Mouse (Mus musculus): ENCODE data around the gene Fli1.

Fli1 gene

DNA sequence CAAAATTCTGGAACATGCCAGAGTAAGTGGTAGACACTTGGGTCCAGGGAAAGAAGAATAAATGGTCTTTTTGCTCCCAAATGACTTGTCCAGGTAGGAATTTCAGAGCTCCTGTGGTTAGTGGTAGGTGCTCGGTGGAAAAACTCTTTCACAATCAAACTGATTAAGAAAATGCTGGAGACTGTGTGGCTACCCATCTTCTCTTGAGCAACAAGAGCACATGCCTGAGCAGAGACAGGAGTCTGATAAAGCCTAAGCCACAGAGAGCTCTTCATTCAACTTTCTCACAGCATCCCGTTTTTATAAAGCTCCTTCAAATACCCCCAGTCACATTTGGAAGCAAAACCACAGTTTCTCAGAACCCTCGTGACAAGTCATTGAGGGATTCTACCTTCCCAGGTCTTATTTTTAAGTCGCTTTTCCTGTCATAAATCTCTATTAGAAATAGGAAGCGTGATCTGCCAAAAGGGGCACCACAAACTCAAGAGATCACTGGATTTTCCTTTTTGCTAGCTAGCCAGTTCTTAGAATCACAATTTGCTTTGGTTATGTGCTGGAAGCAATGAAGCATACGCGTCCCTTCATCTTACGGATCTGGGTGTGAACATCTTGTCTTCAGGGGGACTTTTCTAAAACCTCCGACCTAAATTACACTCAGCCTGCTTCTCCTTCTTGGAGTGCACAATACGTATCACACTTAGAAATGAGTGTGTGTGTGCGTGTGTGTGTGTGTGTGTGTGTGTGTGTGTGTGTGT lies 40.2 kb downstream of the Fli1 start:
- no peak for DNase-seq (ENCODE audit: low read depth, low spot score)

DNA sequence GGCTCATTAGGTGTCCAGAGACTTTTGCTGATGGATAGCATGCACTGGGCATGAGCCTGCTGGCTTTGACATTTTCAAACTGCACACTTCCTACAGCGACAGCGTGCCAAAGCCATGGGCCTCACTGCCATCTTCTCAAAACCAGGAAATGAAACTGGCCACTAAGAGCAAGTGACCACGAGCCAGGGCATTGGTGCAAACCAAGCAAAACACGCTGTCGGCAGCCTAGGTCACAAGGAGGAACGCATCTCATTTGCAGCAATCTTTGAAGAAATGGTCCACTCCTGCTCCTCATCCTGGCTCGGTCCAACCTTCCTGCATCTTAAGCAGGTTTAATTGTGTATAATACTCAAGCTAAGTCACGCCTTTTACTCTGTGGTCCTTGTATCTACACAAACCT lies 41.8 kb downstream of the Fli1 start:
- DNase-seq (ENCODE audit: low read depth, low spot score) = no peak

DNA sequence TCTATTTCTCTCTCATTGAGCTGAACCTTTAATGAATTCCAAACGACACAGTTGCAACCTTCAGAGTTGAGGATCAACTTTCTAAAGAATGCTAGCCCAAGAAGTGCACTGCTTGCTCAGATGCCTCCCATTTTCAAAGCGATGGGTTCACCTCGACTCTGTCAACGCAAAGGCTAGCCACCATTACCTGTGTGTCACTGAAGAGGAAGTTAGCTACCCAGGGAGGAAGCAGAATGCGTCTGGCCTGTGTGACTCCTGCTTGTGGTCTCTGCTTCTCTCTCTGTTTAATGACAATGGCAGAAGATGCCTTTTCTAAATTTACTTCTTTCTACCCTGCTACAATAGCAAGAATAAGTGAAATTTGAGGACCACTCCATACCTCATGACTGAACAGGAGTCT lies 42.6 kb downstream of the Fli1 start:
- DNase-seq (ENCODE audit: low read depth, low spot score) = no peak

DNA sequence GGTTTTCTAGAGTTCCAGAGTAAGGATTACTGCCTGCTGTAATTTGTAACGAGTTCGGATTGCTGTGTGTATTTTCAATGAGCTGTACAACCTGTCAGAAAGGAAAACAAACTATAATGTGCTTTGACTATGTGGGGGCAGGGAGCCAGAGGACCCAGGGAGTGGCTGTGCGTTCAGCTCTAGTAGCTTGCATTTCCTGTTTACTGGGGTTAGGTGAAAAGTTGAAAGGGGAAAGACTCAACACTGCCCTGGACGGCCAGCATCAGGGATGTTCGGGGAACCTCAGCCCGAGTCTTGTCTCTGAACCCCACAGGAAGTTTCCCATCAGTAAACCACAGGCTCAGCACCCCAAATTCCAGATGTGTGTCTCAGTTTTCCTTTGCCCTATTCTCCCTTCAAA lies 43.2 kb downstream of the Fli1 start:
- DNase-seq (ENCODE audit: low read depth, low spot score) = no peak

DNA sequence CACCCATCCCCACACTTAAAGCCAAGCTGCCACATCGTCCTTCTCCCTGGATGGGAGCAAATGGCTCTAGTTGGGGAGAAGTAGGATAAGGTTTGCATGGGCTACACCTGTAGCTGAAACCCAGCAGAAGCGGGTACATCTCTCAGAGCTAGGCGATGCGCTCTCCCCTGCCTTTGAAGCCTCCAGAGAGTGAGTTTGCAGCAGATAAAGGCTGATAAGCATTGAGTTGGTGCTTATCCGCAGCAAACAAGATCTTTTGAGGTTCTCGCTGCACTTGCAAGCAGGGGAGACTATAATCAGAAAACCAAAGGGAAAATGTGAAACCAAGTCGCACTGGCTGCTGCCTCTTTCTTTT lies 47.0 kb downstream of the Fli1 start:
- DNase-seq (ENCODE audit: low read depth, low spot score) = no peak

DNA sequence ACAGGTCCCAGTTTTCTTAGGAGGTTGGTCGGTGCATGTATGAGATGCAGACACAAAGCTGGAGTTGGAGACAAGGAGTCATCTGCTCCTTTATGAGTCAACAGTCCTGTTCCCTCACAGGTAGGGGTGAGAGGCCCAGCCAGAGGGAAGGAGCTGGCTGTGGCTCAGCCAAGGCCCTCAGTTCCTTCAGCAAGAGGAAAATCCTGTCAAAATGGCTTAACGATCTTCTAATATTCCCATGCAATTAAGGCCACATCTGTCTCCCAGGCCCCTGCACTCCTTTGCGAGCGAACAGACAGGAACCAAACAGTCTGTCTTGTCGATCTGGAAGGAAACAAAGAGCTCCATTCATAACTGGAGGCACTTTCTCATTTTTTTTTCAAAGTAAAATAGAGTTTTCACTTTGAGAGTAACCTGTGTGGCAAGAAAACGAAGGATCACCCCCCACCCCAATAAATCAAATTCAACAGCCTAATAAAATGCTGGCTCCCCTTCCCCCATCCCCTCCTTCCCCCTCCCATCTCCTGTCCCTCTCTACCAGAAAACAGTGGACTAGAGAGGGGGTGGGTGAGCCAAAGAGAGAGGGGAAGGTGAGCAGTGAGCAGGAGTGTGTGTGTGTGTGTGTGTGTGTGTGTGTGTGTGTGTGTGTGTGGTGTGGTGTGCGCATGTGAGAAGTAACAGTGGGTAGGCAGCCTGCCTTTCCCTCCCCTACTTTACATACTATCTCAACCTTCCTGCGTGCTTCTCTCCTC lies 47.6 kb downstream of the Fli1 start:
- DNase-seq (ENCODE audit: low read depth, low spot score) = peak; percentile 51

DNA sequence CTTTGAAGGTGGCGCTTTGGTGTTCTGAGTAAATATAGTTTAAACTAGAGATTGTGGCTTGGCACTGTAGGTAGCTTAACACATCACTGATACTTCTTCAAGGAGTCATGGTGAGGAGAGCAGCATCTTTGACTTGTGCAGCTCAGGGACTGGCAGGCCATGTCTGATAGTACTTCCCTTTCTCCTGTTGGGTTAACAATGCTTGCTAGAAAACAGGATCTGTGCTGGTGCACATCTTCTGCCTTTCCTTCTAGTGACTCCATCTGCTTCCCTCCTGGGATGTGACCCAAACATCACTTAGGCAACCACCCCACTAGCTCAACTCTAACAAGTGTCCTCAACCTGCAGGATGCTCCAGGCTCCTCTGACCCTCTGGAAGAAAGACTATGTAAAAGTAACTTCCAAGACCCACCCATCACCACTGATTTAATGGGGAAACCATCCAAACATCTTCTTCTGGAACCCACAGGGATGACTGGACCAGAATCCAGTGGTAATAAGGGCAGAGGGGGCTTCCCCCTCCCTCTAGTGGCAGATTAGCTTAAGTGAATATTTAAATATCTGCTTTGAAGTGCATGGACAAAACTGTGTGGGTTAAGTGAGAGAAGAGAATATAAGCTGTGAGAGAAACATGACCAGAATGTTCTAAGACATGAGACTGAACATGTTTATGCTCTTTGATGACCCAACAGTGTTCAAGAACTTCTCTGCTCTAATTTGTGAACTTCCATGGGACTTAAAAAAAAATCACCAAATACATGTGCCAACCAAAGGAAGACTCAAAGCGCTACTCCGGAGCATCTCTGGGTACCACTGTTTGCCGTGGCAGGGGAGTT lies 48.9 kb downstream of the Fli1 start:
- no peak for DNase-seq (ENCODE audit: low read depth, low spot score)

DNA sequence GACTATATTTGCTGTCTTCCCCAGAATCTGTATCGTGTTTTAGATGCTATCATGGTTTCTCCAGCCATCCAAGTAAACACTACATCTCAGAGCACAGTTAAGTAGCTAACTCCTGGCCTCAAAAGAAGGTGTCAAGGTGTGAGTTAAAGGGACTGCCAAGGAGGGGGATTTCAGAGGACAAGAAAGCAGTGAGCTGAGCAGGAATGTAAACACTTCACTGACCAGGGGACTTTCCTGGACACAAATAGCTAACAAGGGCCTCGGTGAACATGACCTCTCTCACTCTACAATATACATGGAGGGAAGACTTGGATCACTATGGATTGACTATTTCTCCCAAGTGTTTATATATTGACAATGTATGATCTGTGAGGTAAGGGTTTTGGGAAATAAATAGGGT lies 49.9 kb downstream of the Fli1 start:
- no peak for DNase-seq (ENCODE audit: low read depth, low spot score)

DNA sequence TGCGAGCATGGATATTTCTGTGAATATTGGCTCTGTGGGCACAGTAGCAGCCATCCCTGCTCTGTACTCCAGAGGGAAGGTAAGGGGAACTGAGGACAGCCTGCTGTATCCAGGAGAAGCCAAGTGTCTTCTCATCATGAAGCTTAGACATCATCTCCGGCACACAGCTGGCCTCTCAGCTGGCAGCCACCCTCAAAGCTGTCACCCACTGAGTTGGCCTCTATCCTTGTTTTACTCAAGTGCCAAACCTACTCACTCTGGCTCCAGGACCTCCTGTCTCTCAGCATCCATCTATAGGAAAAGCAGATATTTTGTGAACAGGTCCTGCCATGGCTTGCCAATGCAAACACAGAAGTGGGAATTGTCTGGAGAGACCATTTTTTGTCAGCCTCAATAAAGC lies 51.2 kb downstream of the Fli1 start:
- DNase-seq (ENCODE audit: low read depth, low spot score) = no peak

DNA sequence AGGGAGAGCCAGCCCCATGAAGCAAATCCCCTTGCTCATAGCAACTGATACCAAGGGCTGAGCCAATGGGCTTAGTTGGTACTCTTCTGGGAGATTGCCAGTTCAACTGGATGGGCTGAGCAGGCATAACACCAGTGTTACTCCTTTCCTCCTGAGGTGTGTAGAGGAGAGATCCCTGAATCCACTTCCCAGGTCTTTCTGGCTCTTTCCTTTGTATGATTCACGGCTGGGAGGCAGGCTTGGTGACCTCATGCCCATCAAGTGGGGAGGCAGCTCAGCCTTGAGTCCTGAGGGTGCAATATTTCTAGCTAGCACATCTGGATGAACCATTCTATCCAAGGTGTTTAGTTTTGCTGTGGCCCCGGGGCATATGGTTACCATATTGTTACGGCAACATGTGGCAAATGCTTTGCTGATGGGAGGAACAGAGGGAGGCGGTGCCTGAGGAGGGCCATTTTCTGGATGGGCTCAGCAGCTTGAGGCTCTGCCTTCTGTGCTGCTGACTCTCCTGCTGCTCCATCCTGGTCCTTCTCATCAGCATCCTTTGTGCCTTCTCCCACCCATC lies 52.8 kb downstream of the Fli1 start:
- peak; percentile 43 for DNase-seq (ENCODE audit: low read depth, low spot score)

DNA sequence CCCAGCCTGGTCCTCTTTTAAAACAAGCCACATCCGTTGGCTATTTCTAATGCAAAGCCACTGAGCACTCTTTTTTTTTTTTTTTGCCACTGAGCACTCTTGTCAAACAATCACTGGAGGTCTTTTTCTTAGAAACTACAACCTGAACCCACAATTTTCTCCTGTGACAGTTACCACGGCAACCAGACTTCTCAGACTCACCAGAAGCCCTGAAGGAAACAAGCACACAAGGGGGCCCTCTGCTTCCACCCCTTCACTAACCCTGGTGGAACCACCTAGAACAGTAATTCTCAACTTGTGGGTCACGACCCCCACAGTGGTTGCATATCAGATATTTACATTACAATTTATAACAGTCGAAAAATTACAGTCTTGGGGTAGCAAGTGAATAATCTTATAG lies 53.3 kb downstream of the Fli1 start:
- no peak for DNase-seq (ENCODE audit: low read depth, low spot score)

DNA sequence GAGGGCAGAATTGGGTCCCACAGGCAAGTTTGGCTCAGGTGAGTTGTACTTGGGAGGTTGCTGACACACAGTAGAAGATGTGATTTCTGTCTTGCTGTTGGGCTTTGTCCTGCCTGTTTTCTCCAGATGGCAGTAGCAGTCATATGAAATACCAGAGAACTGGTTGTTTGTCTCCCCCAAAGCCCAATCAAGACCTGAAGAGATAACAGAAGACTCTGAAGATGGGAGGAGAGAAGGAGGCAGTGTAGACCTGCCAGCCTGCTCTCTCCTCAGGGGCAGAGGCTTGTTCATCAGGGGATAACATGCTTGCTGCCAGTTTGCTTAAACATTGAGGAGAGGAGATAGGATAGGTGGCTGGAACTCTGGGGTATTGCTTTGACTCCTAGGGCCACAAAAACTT lies 54.0 kb downstream of the Fli1 start:
- no peak for DNase-seq (ENCODE audit: low read depth, low spot score)

DNA sequence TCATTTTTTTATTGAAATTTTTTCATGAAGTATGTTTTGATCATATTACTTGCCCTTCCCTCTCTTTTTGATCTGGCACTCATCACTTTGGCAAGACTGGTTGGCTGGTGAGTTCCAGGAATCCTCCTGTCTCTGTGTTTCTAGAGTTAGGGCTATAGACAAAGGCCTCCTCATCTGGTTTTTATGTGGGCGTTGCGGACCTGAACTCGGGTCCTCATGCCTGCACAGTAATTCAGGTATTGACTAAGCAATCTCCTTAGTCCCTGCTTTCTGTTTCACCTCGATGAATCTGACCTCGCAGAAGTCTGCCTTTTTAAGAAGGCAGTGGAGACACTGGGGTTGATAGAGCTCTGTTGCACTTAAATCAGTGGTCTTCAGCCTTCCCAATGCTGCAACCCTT lies 54.8 kb downstream of the Fli1 start:
- DNase-seq (ENCODE audit: low read depth, low spot score) = no peak

DNA sequence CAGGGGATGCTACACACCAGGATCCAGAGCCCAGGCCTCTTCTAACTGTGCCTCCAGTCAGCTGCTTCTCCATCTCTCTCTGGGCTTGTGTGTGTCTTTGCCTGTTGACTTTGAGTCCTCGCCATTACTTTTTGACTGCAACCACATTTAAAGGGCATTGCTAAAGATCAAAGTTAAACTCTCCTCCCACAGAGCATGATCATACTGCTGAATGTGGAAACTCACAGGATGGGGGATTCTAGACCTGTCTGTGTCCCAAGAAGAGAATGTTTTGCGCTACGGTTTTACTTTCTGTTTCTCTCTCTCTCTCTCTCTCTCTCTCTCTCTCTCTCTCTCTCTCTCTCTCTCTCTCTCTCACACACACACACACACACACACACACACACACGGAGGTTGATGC lies 55.3 kb downstream of the Fli1 start:
- DNase-seq (ENCODE audit: low read depth, low spot score) = no peak

DNA sequence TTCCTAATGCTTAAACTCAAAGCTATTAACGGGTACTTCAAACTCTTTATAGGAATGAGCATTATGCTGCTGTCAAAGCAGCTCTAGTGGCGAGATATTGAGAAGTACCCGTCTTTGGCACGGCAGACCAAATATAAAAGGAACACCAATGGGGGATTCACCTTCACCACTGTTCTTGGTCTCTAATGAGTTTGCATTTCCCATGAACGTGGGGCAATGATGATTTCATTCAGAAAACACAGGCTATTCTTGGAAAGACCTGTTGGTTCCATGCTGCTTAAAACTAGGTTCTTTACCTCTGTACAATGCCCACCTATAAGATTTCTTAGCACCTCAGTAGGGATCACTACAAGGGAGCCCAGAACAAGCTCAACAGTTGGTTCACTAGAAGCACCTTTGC lies 62.2 kb downstream of the Fli1 start:
- no peak for DNase-seq (ENCODE audit: low read depth, low spot score)

DNA sequence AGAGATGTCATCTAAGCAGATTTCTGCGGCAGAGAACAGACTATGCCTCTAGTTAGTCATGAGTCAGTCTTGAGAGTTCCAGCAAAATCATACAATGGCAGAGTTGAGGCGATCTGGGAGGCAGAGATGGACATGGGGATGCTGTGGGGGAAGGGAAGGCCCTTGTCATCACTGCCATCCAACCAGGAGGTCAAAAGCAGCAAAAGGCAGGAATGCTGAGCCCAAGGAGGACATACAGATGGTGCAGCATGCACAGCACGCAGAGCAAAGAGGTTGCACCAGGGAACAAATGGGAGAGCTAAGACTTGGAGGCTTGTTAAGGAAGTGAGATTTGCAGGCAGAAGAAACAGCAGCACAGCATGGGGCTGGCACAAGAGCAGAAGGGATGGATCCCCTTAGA lies 63.9 kb downstream of the Fli1 start:
- DNase-seq (ENCODE audit: low read depth, low spot score) = no peak

DNA sequence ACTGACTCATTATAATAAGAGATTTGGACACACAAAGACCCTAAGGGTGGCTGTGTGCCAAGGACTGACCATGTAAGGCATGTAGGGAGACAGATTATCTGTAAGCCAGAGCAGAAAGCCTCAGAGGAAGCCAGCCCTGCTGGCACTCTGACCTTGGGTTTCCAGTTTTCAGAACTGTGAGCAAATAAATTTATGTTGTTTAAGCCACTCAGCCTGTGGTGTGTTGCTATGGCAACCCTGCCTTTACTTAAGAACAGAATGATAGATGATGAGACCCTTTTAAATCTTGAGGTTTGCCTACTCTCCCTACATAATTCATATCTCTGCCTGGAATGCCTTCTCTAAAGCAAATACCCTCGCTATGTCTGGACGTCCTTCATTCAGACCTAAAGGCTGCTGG lies 64.6 kb downstream of the Fli1 start:
- DNase-seq (ENCODE audit: low read depth, low spot score) = peak; percentile 27

DNA sequence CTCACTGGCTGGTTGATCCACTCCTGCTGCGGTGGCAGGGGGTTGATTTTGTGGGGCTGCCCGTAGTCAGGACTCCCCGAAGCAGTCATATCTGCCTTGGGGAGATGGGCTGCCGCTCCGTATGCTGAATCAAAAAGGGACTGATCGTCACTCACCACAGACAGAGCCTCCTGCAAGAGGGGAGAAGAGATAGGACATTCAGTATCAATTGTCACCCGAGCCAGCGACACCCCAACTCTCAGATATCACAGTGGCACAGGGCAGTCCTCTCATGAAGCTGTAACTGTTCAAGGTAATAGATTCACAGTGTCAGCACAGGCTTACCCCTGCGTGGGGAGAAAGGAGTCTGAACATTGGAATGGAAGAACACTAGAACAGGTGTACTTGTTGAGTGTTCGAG lies 66.1 kb downstream of the Fli1 start:
- no peak for DNase-seq (ENCODE audit: low read depth, low spot score)

DNA sequence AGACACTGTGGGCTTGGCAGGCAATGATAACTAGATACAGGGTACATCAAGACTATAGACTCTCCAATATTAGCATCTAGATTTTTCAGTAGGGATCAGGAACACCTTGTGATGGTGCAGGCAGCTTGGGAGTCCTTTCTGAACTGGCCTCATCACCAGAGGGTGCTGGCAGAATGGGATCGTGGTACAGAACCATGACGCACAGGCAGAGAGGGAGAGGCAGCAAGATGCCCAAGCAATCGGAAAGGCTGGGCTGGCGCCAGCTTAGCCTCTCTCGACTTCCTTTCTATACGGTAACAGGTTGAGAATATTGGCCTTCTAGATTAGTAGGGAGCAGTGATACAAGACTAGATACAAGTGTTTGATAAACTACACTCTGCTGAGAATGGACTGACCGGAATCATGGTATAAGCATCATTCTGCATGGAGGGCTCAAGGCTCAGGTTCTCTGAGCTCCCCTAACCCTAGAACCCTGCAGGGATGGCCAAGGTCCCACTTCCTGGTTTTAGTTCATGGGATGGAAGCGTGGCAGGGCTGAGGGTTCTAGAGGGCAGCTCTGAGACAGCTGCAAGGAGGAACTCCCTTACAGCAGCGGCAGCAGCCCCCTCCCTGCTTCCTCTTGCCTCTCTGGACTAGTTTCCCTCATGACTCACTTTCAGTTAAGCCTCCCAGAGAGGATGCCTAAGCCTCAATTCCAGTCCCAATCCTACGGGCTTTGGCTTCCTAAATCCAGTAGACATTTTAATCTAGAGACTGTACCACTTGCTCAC lies 67.9 kb downstream of the Fli1 start:
- no peak for DNase-seq (ENCODE audit: low read depth, low spot score)

DNA sequence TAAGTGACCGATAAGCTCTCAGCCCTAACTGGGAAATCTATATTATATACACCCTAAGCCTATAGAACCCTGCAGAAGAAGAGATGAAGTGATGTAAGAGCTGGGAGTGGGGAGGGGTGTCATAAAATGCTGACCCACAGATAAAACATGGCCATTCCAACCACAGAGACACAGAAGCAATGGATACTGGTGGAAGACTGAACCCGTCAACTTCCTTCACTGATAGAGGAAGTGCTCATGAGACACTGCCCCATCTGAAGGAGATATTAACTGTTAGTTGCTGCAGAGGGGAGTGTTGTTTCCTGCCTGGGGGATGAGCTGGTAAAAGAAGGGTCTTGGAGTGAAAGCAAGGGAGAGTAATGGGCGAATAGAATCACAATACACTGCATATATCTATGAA lies 70.3 kb downstream of the Fli1 start:
- DNase-seq (ENCODE audit: low read depth, low spot score) = no peak

DNA sequence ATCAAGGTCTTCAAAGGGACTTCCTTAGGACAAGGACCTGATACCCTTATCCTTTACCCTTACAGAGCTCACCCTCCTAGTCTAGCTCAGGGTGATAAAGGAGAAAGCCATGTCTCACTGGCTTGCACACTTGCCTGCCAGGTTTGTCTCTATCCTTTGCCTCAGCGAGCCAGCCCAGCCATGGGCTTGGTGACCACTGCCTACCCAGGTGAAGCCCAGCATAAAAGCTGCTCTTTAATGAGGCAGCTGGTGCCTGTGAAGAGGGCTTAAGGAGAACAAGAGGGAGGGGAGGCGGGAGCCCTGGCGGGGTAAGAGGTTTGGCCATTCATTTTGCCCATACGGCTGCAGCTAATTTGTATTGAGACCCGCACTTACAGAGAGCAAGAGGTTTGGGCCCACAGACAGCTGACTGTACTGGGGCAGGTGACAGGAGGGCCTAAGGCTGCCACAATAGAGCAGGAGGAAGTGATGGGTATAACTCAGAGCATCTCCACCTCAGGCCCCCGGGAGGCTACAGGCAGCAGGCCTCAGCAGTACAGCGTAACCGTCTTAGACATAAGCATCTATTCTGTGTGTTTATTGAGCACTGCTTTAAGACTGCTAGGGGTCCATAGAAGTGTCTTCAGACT lies 73.4 kb downstream of the Fli1 start:
- DNase-seq (ENCODE audit: low read depth, low spot score) = no peak
